Mouse (Mus musculus) adrenal gland, postnatal 14 days (tissue): ENCODE data around the gene Cse1l. TPM values are rescaled to one million over a fixed set of nuclear protein-coding genes. Genes with fewer than 3 reads are reported as not detected.

Experiments
- DNase-seq: peaks from one replicate; pipeline ENCODE4 v3.0.0; 2021; ENCODE audit warnings: mixed read lengths
- total RNA-seq: library from RNA; stranded (reverse); gene quantifications from 2 replicates; pipeline ENCODE4 v1.2.3, GENCODE M21; 2021

The Cse1l gene
- total RNA-seq, 1 experiment from 2014 or later: 61.2 TPM

DNA sequence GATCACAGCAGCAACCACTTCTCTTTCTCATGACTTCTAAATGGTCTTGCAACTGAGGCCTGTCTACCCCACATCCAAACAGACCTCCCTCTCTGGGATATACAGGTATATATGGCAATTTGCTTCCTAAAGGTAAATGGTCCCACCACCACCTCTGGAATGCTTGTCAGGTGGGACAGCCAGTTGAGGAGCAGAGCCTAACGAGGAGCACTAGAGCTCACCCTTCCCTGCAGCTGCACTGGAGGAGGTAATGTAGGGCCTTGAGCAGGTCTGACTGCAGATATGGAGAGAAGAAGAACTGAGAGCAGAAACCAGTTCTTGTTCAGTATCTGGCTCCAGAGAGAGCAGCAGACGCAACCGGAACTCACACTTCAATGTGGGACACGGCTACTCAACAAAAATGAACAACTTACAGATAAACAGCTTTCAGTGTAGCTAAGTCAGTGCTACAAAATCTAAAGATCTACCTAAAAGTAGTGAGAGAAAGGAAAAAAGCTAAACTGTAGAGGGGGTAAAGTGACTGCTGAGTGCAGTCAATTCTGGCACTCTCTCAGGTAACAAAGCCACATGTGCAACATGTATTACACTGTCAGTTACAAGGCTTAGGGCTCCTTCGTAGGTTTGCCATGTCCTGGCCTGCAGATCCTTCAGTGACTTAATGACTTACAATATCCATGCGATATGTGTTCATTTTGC is 68.5 kb downstream of the Cse1l start:
- no peak for DNase-seq

DNA sequence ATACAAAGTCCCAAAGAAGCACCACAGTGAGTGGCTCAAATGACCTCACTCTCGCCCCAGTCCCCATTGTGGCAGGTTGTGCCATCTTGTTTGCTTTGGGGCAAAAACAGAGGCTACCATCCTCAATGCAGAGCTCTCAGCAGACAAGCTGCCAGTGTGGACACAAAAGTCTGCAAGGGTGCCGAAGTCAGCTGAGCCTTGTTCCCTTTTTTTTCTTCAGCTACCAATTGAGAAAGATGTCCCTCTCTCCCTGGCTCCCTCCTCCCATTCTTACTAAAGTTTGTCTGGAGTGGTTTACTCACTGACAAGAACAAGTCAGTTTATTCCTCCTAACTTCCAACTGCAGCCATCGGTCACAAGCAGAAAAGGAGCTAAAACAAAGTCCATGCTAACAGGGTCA is 70.5 kb downstream of the Cse1l start:
- no peak for DNase-seq

DNA sequence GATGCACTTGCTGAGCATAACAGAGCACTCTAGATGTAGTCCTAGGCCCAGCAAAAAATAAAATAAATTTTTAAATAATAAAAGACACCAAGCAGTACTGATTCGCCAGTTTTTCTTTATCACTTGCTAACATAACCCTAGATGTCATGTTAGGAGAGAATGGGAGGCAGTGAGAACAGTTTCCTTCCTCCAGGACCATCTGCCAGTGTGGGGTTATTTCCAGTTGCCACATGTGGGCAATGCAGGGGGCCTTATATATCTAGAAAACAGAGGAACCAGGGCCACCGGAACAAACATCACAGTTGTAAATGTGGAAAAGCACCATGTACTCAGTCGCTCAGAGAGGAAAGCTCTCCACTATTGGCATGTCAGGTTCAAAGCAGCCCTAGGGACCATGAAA is 71.7 kb downstream of the Cse1l start:
- DNase-seq: no peak

DNA sequence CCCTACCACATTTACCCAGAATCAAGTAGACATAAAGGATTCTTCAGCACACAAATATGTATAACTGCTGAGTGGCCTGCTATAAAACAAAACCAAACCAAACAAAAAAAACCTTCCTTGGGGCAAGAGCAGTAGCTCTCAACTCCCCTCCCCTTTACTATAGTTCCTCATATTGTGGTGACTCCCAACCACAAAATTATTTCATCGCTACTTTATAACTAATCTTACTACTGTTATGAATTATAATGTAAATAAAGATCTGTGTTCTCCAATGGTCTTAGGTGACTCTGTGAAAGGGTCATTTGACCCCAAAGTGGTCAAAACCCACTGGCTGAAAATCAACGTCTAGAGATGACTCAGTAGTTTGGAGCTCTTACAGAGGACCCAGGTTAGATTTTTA is 74.3 kb downstream of the Cse1l start:
- no peak for DNase-seq

DNA sequence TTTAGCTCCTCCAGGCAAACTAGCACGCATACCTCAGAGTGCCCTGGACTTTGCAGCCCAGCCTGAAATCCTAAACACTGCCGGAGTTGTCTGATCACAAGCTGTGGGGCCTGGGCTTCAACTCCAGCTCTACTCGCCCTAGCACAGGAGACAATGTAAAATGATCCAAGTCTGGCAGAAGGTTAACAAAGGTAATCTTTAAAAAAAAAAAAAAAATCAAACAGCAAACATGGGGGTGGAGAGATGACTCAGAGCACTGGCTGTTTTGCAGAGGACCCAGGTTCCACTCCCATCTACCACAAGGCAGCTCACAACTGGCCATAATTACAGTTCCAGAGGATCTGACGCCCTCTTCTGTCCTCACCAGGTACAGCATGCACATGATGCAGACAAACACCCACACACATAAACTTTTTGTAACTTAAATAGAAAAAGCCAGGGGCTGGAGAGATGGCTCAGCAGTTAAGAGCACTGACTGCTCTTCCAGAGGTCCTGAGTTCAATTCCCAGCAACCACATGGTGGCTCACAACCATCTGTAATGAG is 77.6 kb downstream of the Cse1l start:
- DNase-seq: no peak

DNA sequence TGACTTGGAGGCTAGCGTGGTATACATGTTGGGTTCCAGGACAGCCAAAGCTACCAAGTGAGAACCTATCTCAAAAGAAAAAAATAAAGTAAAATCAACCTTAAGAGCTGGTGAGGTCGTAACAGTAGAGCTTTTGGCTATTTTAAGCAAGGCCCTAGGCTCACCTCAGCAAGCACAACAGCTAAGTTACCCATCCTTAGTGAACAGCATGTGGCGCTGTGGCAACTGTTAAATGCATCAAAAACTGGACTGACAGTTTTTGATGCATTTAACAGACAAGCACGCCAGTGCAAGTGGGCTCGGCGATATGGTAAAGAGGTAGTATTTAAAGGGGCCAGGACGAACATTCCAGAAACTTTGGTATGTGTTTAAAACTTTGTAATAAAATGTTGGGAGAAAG is 85.0 kb downstream of the Cse1l start:
- no peak for DNase-seq

DNA sequence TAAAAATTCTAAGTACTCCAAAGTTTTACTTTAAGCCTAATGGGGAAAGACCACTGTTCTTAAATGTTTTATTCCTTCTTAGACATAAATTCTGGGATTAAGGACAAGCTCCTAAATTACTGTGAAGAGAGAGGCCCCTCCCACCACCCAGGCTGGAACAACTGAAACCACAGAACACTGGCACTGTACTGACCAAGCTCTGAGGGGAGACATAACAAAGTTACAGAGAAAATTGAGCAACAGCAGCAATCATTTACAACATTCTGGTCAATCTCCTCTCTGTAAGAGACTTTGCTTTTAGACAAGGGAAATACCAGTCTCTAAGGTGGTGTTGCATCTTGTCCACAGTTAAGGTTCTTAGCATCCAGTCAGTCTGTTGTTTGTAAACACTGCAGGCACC is 86.1 kb downstream of the Cse1l start:
- peak; percentile 28 for DNase-seq

DNA sequence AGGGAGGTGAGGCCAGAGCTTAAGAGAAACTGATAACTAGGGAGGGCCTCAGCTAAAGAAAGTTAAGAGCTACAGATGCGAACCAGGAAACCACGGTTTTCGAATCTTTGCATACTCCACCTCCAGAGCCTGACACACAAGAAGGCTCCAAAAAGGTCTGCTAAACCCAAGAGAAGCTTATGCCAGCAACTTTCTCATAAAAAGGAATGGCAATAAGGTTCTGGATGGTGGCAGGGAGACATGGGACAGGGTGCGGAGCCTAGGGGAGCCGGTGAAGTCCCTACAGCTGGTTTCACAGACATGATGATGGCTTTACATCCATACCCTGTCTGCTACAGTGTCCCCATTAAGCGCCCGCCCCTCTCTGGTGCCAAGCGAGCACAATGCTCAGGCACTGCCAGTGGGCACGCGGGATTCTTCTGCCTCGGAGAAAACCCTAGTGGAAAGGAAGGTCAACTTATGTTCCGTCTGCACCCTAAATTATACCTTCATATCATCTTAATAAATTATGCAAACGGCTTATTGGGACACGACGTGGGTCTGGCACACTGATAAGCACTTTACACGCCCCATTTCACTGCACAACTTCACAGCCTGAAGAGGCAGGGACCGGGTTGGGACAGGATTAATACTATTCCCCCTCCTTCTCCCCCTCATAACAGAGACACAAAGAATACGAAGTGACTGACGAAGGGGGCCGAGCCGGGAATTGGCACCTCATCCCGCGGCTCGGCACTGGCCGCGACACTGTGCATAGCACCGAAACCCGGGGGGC is 89.4 kb downstream of the Cse1l start:
- peak; percentile 45 for DNase-seq

Other genes with a start within 250 kb of the Cse1l start
- gene Prex1, start 192.2 kb upstream of the Cse1l start, total RNA-seq: 13.6 and 18.6 TPM in 2 replicates
- gene Trp53rkb, start 113.5 kb upstream of the Cse1l start, total RNA-seq: 4.4 and 6.4 TPM in 2 replicates
- 49.3 and 54.7 TPM in 2 replicates for gene Arfgef2, start 100.5 kb upstream of the Cse1l start, total RNA-seq
- 69.9 and 70.8 TPM in 2 replicates for gene Stau1, start 90.3 kb downstream of the Cse1l start, total RNA-seq
- 34.6 and 43.0 TPM in 2 replicates for gene Ddx27, start 109.2 kb downstream of the Cse1l start, total RNA-seq
- 37.7 and 43.5 TPM in 2 replicates for gene Znfx1, start 157.0 kb downstream of the Cse1l start, total RNA-seq